Comparison of ENCODE assay signal across 18 mouse cellular contexts in the genomic region with DNA sequence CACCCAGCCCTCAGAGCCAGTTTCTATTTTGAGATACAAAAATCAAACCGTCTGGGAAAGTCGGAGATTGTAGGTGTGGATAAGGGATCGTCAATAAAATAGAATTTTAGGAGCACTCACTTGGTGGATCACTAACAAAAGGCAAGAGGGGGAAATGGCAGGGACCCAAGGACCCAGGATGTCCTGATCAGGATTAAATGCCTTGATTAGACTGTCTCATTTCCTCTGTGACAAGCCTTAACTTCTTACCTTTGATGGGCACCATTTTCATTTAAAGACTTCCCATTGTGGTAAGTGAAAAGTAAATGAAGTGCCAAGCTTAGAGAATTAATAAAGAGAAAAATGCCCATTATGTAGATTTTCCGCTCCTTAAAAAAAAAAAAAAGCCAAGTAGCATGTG.
"Had no signal": no experiment of that assay in that cellular context is flagged by ENCODE, and none has a peak within 500 bp of the region (broad histone marks: within the 10 kb centered on the region; RNA-seq: fewer than 3 reads in every experiment).

No protein-coding gene starts in this region.

- H3K9ac ChIP-seq: limb, embryonic 13.5 days; liver, embryonic 13.5 days; lung, embryonic 14.5 days; midbrain, embryonic 12.5 days; neural tube, embryonic 12.5 days; neural tube, embryonic 15.5 days; stomach, embryonic 15.5 days had no signal

- H3K9me3 ChIP-seq: limb, embryonic 10.5 days; limb, embryonic 13.5 days; liver, embryonic 13.5 days; midbrain, embryonic 12.5 days; neural tube, embryonic 12.5 days; neural tube, embryonic 15.5 days; stomach, embryonic 15.5 days had no signal

- H3K4me3 ChIP-seq: layer of hippocampus, adult 2 months; limb, embryonic 10.5 days; limb, embryonic 13.5 days; liver, embryonic 13.5 days; midbrain, embryonic 12.5 days; neural tube, embryonic 12.5 days; neural tube, embryonic 15.5 days; stomach, embryonic 15.5 days had no signal

- DNase-seq: kidney, adult 18-20 months; kidney, adult 9 months; kidney, postnatal 25 days; liver; liver, embryonic 13.5 days; lung, embryonic 14.5 days; lung, postnatal 10 days; lung, postnatal 4 days; right cerebral cortex, postnatal 25 days; spleen, adult 18-20 months; thymus, postnatal 25 days had no signal

- H3K27me3 ChIP-seq: limb, embryonic 13.5 days; liver, embryonic 13.5 days; midbrain, embryonic 12.5 days; neural tube, embryonic 12.5 days; neural tube, embryonic 15.5 days; stomach, embryonic 15.5 days had no signal

- H3K4me1 ChIP-seq: liver, embryonic 13.5 days; midbrain, embryonic 12.5 days; neural tube, embryonic 12.5 days; neural tube, embryonic 15.5 days; stomach, embryonic 15.5 days had no signal

- H3K36me3 ChIP-seq: limb, embryonic 10.5 days; limb, embryonic 13.5 days; liver, embryonic 13.5 days; midbrain, embryonic 12.5 days; neural tube, embryonic 12.5 days; neural tube, embryonic 15.5 days; stomach, embryonic 15.5 days had no signal

- H3K4me2 ChIP-seq: limb, embryonic 13.5 days; liver, embryonic 13.5 days; lung, embryonic 14.5 days; midbrain, embryonic 12.5 days; neural tube, embryonic 12.5 days; neural tube, embryonic 15.5 days; stomach, embryonic 15.5 days had no signal

- H3K27ac ChIP-seq: layer of hippocampus, adult 2 months; limb, embryonic 10.5 days; limb, embryonic 13.5 days; liver, embryonic 13.5 days; midbrain, embryonic 12.5 days; neural tube, embryonic 12.5 days; neural tube, embryonic 15.5 days; stomach, embryonic 15.5 days had no signal
